Mouse (Mus musculus): ENCODE results near the gene Tnik. TPM values are rescaled to one million over a fixed set of nuclear protein-coding genes. Genes with fewer than 3 reads are reported as not detected.

Tnik gene
- 14.8 and 19.3 TPM in 2 replicates for polyA plus RNA-seq (2015; fragmentation: Nextera tagmentation; extraction: Ambion mirVana)

GRCm38 (mm10) chr3:28263002-28263947 lies at the start of gene Tnik:
Tnik (plus strand) TSS chr3:28263214.

GRCm38 (mm10) chr3:28697797-28698196 lies 434.8 kb downstream of the Tnik start, which contains the start of gene Slc2a2:
Slc2a2 (plus strand) TSS chr3:28697903.

Small RNAs within 50 kb of the gene (microRNA-seq; reads per million reads assigned to microRNA genes)
- 0 to 0.71 reads per million in 2 experiments for gene Mir466q
